In the genomic region with DNA sequence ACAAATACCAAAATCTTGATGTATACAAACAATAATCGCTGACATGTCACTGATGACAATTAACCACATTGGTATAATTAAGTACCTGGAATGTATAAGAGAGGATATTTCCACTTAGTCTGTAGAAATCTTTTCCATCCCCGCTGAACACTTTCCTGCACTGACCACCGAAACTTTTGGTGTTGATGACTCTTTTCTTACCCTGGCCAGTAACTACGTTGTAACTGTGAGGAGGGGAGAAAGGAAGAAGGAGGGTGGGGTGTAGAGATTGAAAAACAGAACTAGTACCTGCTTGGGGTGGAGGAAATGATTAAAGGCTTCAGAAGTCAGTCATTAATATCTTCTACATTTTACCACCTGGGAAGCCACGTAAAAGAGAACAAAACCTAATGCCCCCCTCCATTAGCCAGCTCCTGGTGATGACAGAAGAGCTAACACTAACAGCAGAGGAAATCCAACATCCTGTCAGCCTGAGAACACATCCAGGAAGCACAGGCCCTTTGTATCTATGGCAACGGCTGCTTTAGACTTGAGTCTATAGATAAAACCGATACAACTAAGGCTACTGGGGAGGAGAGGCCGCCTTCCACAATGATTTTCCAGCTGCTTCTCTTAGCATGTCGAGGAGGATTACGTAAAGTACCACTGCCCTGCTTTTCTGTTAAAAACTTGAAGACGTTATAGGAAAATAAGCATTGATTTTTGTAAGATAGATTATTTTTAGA, we compare ENCODE assay signal across 9 mouse cellular contexts. TPM values are rescaled to one million over a fixed set of nuclear protein-coding genes. Genes with fewer than 3 reads are reported as not detected.
A peak's percentile ranks its signal among the peaks of the same experiment; 100 is the strongest.
DNase-seq lines count a peak whose midpoint lies in the region; ATAC-seq and TF ChIP-seq lines count a peak whose summit lies in the region.
"Had no signal": no experiment of that assay in that cellular context is flagged by ENCODE, and none has a peak within 500 bp of the region (broad histone marks: within the 10 kb centered on the region; RNA-seq: fewer than 3 reads in every experiment).

No protein-coding gene starts in this region.

- no peak overlapping the region for H3K4me2 ChIP-seq in forebrain, embryonic 15.5 days (replicated peaks)
- peak overlapping the region; percentile 28; the same call in 1 of the 2 replicates for H3K4me2 ChIP-seq in stomach, embryonic 16.5 days (ENCODE audit: low read depth, low read length)
- H3K4me2 ChIP-seq: embryonic facial prominence, embryonic 13.5 days; liver, embryonic 15.5 days had no signal

- no peaks in the 10 kb centered on the region for H3K27me3 ChIP-seq in testis, adult 2 months (ENCODE audit: control insufficient read depth, insufficient read depth, low read length)
- no peaks in the 10 kb centered on the region for H3K27me3 ChIP-seq in forebrain, embryonic 15.5 days
- no peaks in the 10 kb centered on the region for H3K27me3 ChIP-seq in stomach, embryonic 16.5 days (ENCODE audit: control insufficient read depth, insufficient read depth, low read length)
- H3K27me3 ChIP-seq: embryonic facial prominence, embryonic 13.5 days; liver, embryonic 15.5 days had no signal

- no peak for DNase-seq in testis, postnatal 14 days (ENCODE audit: low spot score)
- DNase-seq in left cerebral cortex, adult 18-20 months (ENCODE audit: low spot score in 2 of 2) = peak; percentile 23 to 40
- DNase-seq in kidney, postnatal 25 days = no peak
- no peak for DNase-seq in spleen, adult 12 weeks (ENCODE audit: low spot score)

- H3K4me1 ChIP-seq in testis, adult 2 months (ENCODE audit: control insufficient read depth, insufficient read depth, low read length) = no peaks in the 10 kb centered on the region
- no peaks in the 10 kb centered on the region for H3K4me1 ChIP-seq in forebrain, embryonic 15.5 days
- 0 out of 2 replicates have a peak, but pooled peaks cover 4% of the 10 kb centered on the region for H3K4me1 ChIP-seq in stomach, embryonic 16.5 days (ENCODE audit: control insufficient read depth, insufficient read depth, low read length)
- H3K4me1 ChIP-seq: embryonic facial prominence, embryonic 13.5 days; liver, embryonic 15.5 days had no signal

- ATAC-seq in forebrain, embryonic 15.5 days (replicated peaks) = peak; percentile 88
- ATAC-seq in stomach, embryonic 16.5 days (ENCODE audit: insufficient read depth, low FRiP score) = peak; percentile 50

- WGBS in forebrain, embryonic 15.5 days = 59% methylated on average over 11 of the region's 11 CpGs
- 27% methylated on average over 11 of the region's 11 CpGs for WGBS in stomach, embryonic 16.5 days

- no peak overlapping the region for H3K9ac ChIP-seq in forebrain, embryonic 15.5 days (replicated peaks)
- no peak overlapping the region for H3K9ac ChIP-seq in stomach, embryonic 16.5 days (ENCODE audit: low read length)
- H3K9ac ChIP-seq: embryonic facial prominence, embryonic 13.5 days; liver, embryonic 15.5 days had no signal

- H3K36me3 ChIP-seq in testis, adult 2 months (ENCODE audit: control insufficient read depth, insufficient read depth, low read length) = no peaks in the 10 kb centered on the region
- H3K36me3 ChIP-seq in forebrain, embryonic 15.5 days = no peaks in the 10 kb centered on the region
- no peaks in the 10 kb centered on the region for H3K36me3 ChIP-seq in stomach, embryonic 16.5 days (ENCODE audit: control insufficient read depth, insufficient read depth, low read length)
- H3K36me3 ChIP-seq: embryonic facial prominence, embryonic 13.5 days; liver, embryonic 15.5 days had no signal

- H3K4me3 ChIP-seq in testis, adult 2 months (ENCODE audit: control insufficient read depth, low read depth, low read length) = peak overlapping the region; percentile 46
- H3K4me3 ChIP-seq in forebrain, embryonic 15.5 days = no peak overlapping the region
- H3K4me3 ChIP-seq in stomach, embryonic 16.5 days (replicated peaks; ENCODE audit: low read length) = no peak overlapping the region
- H3K4me3 ChIP-seq: embryonic facial prominence, embryonic 13.5 days; liver, embryonic 15.5 days had no signal

- no peak for TF ChIP-seq CTCF in testis, adult 2 months (IDR thresholded peaks at IDR 0.05; ENCODE audit: control insufficient read depth, insufficient read depth, insufficient replicate concordance, low read depth, low read length)

- no peak for TF ChIP-seq POLR2A in testis, adult 2 months (IDR thresholded peaks at IDR 0.05; ENCODE audit: control insufficient read depth, low read depth, low read length)

- no peak overlapping the region for H3K27ac ChIP-seq in testis, adult 2 months (ENCODE audit: control insufficient read depth, insufficient read depth, low read depth, low read length)
- H3K27ac ChIP-seq in forebrain, embryonic 15.5 days (replicated peaks) = no peak overlapping the region
- H3K27ac ChIP-seq in stomach, embryonic 16.5 days (ENCODE audit: low read length) = no peak overlapping the region
- H3K27ac ChIP-seq: embryonic facial prominence, embryonic 13.5 days; liver, embryonic 15.5 days had no signal

- no peaks in the 10 kb centered on the region for H3K9me3 ChIP-seq in forebrain, embryonic 15.5 days
- H3K9me3 ChIP-seq in stomach, embryonic 16.5 days (replicated peaks; ENCODE audit: control insufficient read depth, low read length) = no peaks in the 10 kb centered on the region
- H3K9me3 ChIP-seq: embryonic facial prominence, embryonic 13.5 days; liver, embryonic 15.5 days had no signal

RNA-seq across cellular contexts. Expression of a gene that starts 17.8 kb away (rescaled TPM):
- 13.4 and 18.0 TPM in 2 replicates for polyA plus RNA-seq in testis, adult 2 months (2012; rRNA removed)
- 0.08 TPM in 1 of 2 replicates, not detected in the other for polyA plus RNA-seq in forebrain, embryonic 15.5 days (2015; fragmentation: Nextera tagmentation; extraction: Ambion mirVana)
- under 1 TPM; 0.35 to 0.74 TPM for total RNA-seq in left cerebral cortex, adult 18-20 months (2021)
- 0.05 TPM in 1 of 2 replicates, not detected in the other for polyA plus RNA-seq in stomach, embryonic 16.5 days (2015; fragmentation: Nextera tagmentation; extraction: Ambion mirVana)
- polyA plus RNA-seq: embryonic facial prominence, embryonic 13.5 days; liver, embryonic 15.5 days had no signal

Comparison
In these comparisons a context has a peak if more than half of its experiments do, and no peak if none do; other contexts are left out.
1. DNase-seq: peak in left cerebral cortex, adult 18-20 months (2 of 2); none in testis, postnatal 14 days (single experiment), kidney, postnatal 25 days (0 of 2) and spleen, adult 12 weeks (single experiment).
2. RNA of a gene that starts 17.8 kb away (polyA plus RNA-seq): 13.4 to 18.0 TPM in testis, adult 2 months; 0.08 TPM in forebrain, embryonic 15.5 days and 0.05 TPM in stomach, embryonic 16.5 days; every median in the first group is over 10 times any median in the second.